Mouse (Mus musculus) small intestine, adult 2 months (tissue): ENCODE measurements around the gene Tagap1.
"Not testable (repeated sequence)": the region's sequence is repeated elsewhere in the genome, so short reads cannot be mapped to it uniquely, and the experiment has no call there.

Experiments used
- CTCF ChIP-seq: fragments of 200-500 bp; IDR thresholded peaks from 2 replicates; pipeline ENCODE4 v1.5.1; 2012; ENCODE audit warnings: low read depth, mild to moderate bottlenecking, control low read depth, inconsistent platforms, low read length, moderate library complexity, mixed read lengths; ENCODE audit not compliant: insufficient replicate concordance, insufficient read length; ENCODE audit errors: extremely low read depth
- POLR2A ChIP-seq: fragments of 200-500 bp; IDR thresholded peaks from 2 replicates; pipeline ENCODE4 v1.6.1; 2012; ENCODE audit warnings: low read depth, mild to moderate bottlenecking, control low read depth, inconsistent platforms, low read length, moderate library complexity

GRCm38 (mm10) chr17:6996826-6997225, 35.9 kb upstream of the Tagap1 start:
- not testable (repeated sequence) for TF ChIP-seq CTCF, POLR2A
